Mouse (Mus musculus) heart, postnatal 0 days (tissue): ENCODE measurements around the gene Gpr37l1. TPM values are rescaled to one million over a fixed set of nuclear protein-coding genes. Genes with fewer than 3 reads are reported as not detected.

ENCODE experiments used
- ATAC-seq: fragments of 200-750 bp; cut with Nextera tagmentation; 2 replicates; pipeline ENCODE4 v1.8.0; 2017; ENCODE audit warnings: low read depth, moderate number of reproducible peaks, moderate library complexity; ENCODE audit not compliant: insufficient read depth
- DNase-seq: peaks from one replicate; pipeline ENCODE4 v3.0.0-alpha.2; 2016; ENCODE audit warnings: low spot score
- H3K27ac ChIP-seq: fragments of 300-500 bp; sonication (generic); 2 replicates; pipeline ENCODE4 v1.5.1; 2014; ENCODE audit warnings: low read depth, mild to moderate bottlenecking
- H3K27me3 ChIP-seq: fragments of 300-500 bp; sonication (generic); 2 replicates; pipeline ENCODE4 v1.6.1; 2014; ENCODE audit warnings: low read length, mixed read lengths; ENCODE audit not compliant: control insufficient read depth, insufficient read depth
- H3K36me3 ChIP-seq: fragments of 300-500 bp; sonication (generic); replicated peaks from 2 replicates; pipeline ENCODE4 v1.6.1; 2014; ENCODE audit warnings: low read length, mixed read lengths; ENCODE audit not compliant: control insufficient read depth, insufficient read depth
- H3K4me1 ChIP-seq: fragments of 300-500 bp; sonication (generic); 2 replicates; pipeline ENCODE4 v1.6.1; 2014; ENCODE audit warnings: antibody characterized with exemption; ENCODE audit not compliant: control insufficient read depth, insufficient read depth
- H3K4me2 ChIP-seq: fragments of 300-500 bp; sonication (generic); 2 replicates; pipeline ENCODE4 v1.6.1; 2014; ENCODE audit warnings: low read depth, mild to moderate bottlenecking, low read length, moderate library complexity
- H3K4me3 ChIP-seq: fragments of 300-500 bp; sonication (generic); 2 replicates; pipeline ENCODE4 v1.5.1; 2014; ENCODE audit warnings: low read depth, low read length
- H3K9ac ChIP-seq: fragments of 300-500 bp; sonication (generic); replicated peaks from 2 replicates; pipeline ENCODE4 v1.6.1; 2014; ENCODE audit warnings: low read depth, low read length, mixed read lengths
- H3K9me3 ChIP-seq: fragments of 300-500 bp; sonication (generic); replicated peaks from 2 replicates; pipeline ENCODE4 v1.6.1; 2016; ENCODE audit warnings: low read length; ENCODE audit not compliant: control insufficient read depth
- CTCF ChIP-seq: IDR thresholded peaks from 2 replicates; pipeline ENCODE4 v1.5.1; 2016; ENCODE audit warnings: antibody characterized with exemption, control low read depth, low read depth
- EP300 ChIP-seq: IDR thresholded peaks from 2 replicates; pipeline ENCODE4 v1.6.1; 2016; ENCODE audit warnings: antibody characterized with exemption, low read depth
- WGBS: fragments of 180-500 bp; shearing (Covaris S2); extraction: QIAGEN DNeasy Blood & Tissue Kit; methylation state at CpG from one replicate; pipeline ENCODE4 v1.1.7; 2014; 5-methylcytosine and 5-hydroxymethylcytosine counted together
- polyA plus RNA-seq: library from polyadenylated mRNA; unstranded; fragments of >200 nt; fragmentation: Nextera tagmentation; extraction: Ambion mirVana; gene quantifications from 2 replicates; pipeline ENCODE4 v1.2.1, GENCODE M21; 2015
- total RNA-seq: library from RNA; depleted of rRNA; stranded (reverse); fragments of >200 nt; gene quantifications from 2 replicates; pipeline ENCODE4 v1.2.3, GENCODE M21; 2014; ENCODE audit warnings: low replicate concordance

Gpr37l1 gene
- total and polyA plus RNA-seq, 2 experiments from 2014 or later, result not detected

- peaks cover 13% of the 10 kb centered on the region; the same call in 1 of the 2 replicates for H3K27me3 ChIP-seq
- TF ChIP-seq CTCF, result no peak
- no peak for TF ChIP-seq EP300
- no peak overlapping the region for H3K9ac ChIP-seq
- H3K9me3 ChIP-seq, result no peaks in the 10 kb centered on the region
- H3K4me1 ChIP-seq, result no peaks in the 10 kb centered on the region
- no peak overlapping the region for H3K27ac ChIP-seq
- no peak for DNase-seq
- ATAC-seq, result no peak
- H3K36me3 ChIP-seq, result no peaks in the 10 kb centered on the region
- WGBS, result 68% methylated on average over 4 of the region's 4 CpGs
- H3K4me2 ChIP-seq, result no peak overlapping the region
- no peak overlapping the region for H3K4me3 ChIP-seq
These were observed 37.8 kb upstream of the Gpr37l1 start for GRCm38 (mm10) chr1:135205257-135205656.

- DNase-seq, result no peak
These were observed 37.0 kb upstream of the Gpr37l1 start for GRCm38 (mm10) chr1:135204196-135205126.

GRCm38 (mm10) chr1:135200400-135200799, 32.9 kb upstream of the Gpr37l1 start:
- no peak for DNase-seq

More at GRCm38 (mm10) chr1:135204196-135205126, 37.0 kb upstream of the Gpr37l1 start:
- ATAC-seq, result no peak
- Histone ChIP-seq H3K4me2 (no peak overlapping the region), H3K9me3 (no peaks in the 10 kb centered on the region), H3K4me1 (no peaks in the 10 kb centered on the region), H3K27ac (no peak overlapping the region), H3K36me3 (no peaks in the 10 kb centered on the region), H3K9ac (no peak overlapping the region), H3K27me3 (peaks cover 13% of the 10 kb centered on the region; the same call in 1 of the 2 replicates), H3K4me3 (no peak overlapping the region)
- 33% methylated on average over 12 of the region's 12 CpGs for WGBS
- TF ChIP-seq CTCF, result no peak
- TF ChIP-seq EP300, result no peak

GRCm38 (mm10) chr1:135199014-135199819, 31.7 kb upstream of the Gpr37l1 start:
- Histone ChIP-seq H3K4me3 (no peak overlapping the region), H3K36me3 (no peaks in the 10 kb centered on the region), H3K4me2 (peak overlapping the region; percentile 21; the same call in 1 of the 2 replicates), H3K9ac (no peak overlapping the region), H3K27ac (no peak overlapping the region), H3K9me3 (no peaks in the 10 kb centered on the region), H3K27me3 (peaks cover 13% of the 10 kb centered on the region; the same call in 1 of the 2 replicates), H3K4me1 (no peaks in the 10 kb centered on the region)
- ATAC-seq (no peak), DNase-seq (no peak)
- WGBS, result 9% methylated on average over 21 of the region's 21 CpGs
- no peak for TF ChIP-seq EP300
- no peak for TF ChIP-seq CTCF

More at GRCm38 (mm10) chr1:135200400-135200799, 32.9 kb upstream of the Gpr37l1 start:
- H3K4me2 ChIP-seq, result no peak overlapping the region
- H3K27me3 ChIP-seq, result peaks cover 13% of the 10 kb centered on the region; the same call in 1 of the 2 replicates
- no peak overlapping the region for H3K27ac ChIP-seq
- no peak overlapping the region for H3K4me3 ChIP-seq
- no peaks in the 10 kb centered on the region for H3K9me3 ChIP-seq
- H3K4me1 ChIP-seq, result no peaks in the 10 kb centered on the region
- TF ChIP-seq CTCF (no peak), EP300 (no peak)
- H3K36me3 ChIP-seq, result no peaks in the 10 kb centered on the region
- no peak overlapping the region for H3K9ac ChIP-seq
- WGBS, result 85% methylated on average over 4 of the region's 4 CpGs
- ATAC-seq, result no peak

GRCm38 (mm10) chr1:135198412-135198811, 30.9 kb upstream of the Gpr37l1 start:
- ATAC-seq (no peak), DNase-seq (no peak)
- no peak for TF ChIP-seq EP300
- no peak for TF ChIP-seq CTCF
- H3K4me3 ChIP-seq, result no peak overlapping the region
- peaks cover 13% of the 10 kb centered on the region; the same call in 1 of the 2 replicates for H3K27me3 ChIP-seq
- H3K4me1 ChIP-seq, result no peaks in the 10 kb centered on the region
- no peak overlapping the region for H3K27ac ChIP-seq
- H3K36me3 ChIP-seq, result no peaks in the 10 kb centered on the region
- 63% methylated on average over 5 of the region's 5 CpGs for WGBS
- H3K4me2 ChIP-seq, result no peak overlapping the region
- no peaks in the 10 kb centered on the region for H3K9me3 ChIP-seq
- H3K9ac ChIP-seq, result no peak overlapping the region
